Mouse (Mus musculus) activated CD4-positive, CD25-positive, alpha-beta regulatory T cell, adult 4 months (primary cell): ENCODE data around the gene Nepro. TPM values are rescaled to one million over a fixed set of nuclear protein-coding genes. Genes with fewer than 3 reads are reported as not detected.
A peak's percentile ranks its signal among the peaks of the same experiment; 100 is the strongest.

Experiments used
- ATAC-seq: one replicate; pipeline ENCODE4 v1.8.0; 2017
- polyA plus RNA-seq, 2 experiments: library from polyadenylated mRNA; unstranded; fragments of 100-300 nt; shearing (Covaris generic); gene quantifications; one replicate each; pipeline ENCODE4 v1.2.1; 2017

Nepro gene
- polyA plus RNA-seq, 2 experiments from 2014 or later: 5.7 to 5.8 TPM

DNA sequence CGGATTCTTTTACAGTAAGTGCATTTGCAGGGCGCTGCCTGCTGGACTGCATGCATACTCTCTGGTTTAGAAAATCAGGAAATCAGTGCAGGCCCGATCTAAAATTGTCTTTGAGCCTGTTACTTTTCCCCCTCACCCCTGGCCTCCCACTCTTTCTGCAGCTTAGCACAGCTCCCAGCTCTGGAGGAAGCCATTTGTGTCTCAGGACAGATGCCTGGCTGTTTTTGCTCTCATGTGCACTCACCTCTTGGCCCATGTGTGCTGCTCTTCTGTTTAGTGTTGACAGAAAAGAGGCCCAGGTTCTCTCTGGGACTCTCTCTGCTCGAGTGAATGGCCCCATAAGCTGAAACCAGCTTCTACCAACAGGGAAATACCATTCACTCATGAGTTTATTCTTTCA, 20.6 kb upstream of the Nepro start:
- no peak for ATAC-seq

DNA sequence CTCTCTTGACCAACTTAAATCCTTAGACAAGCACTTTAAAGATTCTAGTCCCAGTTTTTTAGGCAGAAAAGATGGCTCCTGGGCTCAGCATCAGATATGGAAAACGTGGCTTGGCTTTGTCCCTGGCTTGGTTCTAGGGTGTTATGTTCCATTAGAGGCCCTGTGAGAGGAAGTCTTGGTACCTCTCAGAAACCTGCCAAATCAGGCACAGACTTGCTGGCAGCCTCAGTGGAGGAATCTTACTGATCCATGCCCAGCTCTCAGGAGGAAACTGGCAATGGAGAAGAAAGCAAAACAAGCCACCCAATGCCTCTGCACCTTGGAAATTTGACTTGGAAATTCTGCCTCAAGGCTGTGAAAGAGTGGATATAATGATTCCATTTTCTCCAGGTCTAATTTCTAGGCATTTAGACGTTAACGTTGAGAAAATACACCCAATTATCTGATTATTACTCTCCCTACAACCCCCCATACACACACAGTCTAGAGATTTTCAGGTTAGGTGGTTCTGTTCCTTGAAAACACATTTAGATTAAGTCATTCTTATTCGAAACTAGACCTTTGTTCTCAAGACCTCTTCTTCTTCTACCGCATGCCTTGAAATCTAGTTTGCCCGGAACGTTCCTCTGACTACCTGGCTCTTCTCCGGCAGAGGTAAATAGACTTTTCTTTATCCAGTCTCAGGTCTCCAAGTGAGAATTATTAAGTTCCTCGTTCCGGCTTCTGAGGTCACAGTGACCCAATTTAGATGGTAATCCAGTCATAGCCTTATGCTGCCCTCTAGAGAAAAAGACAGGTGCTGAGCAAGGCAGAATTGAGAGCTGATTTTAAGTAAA, 7.6 kb upstream of the Nepro start:
- ATAC-seq: no peak

DNA sequence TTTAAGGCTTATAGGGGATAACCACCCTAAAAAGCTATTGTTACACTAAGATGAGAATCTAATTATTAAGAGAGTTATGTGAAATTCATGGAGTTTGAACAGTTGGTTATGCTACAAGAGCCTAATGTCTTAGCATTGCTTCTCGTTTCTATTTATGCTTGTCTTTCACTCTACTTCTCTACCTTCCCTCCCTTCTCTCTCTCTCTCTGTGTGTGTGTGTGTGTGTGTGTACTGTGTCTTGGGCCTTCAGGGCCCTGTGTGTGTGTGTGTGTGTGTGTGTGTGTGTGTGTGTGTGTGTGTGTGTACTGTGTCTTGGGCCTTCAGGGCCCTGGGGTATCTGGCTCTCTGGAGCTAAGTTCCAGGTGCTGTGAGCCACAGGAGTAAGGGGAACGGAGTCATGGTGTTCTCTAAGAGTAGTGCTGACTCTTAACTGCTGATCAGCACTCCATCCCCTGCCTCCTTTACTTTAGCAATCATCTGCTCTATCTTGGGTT, 6.9 kb upstream of the Nepro start:
- no peak for ATAC-seq

DNA sequence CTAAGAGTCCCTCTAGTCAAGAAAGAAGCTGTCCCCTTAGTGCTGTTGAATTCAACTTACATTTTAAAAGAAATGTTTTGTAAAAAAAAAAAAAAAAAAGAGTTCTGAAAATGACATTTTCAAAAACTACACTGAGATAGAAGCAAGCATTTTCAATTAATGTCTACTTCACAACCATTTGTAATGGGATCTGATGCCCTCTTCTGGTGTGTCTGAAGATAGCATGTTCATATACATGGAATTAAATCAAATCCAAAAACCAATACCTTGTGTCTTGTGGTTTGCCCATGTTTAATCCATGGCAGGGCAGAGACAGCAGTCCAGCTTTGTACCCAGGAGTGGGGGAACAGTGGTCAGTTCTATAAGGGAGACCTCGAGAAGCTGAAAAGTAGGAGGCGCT, 6.3 kb upstream of the Nepro start:
- ATAC-seq: no peak

DNA sequence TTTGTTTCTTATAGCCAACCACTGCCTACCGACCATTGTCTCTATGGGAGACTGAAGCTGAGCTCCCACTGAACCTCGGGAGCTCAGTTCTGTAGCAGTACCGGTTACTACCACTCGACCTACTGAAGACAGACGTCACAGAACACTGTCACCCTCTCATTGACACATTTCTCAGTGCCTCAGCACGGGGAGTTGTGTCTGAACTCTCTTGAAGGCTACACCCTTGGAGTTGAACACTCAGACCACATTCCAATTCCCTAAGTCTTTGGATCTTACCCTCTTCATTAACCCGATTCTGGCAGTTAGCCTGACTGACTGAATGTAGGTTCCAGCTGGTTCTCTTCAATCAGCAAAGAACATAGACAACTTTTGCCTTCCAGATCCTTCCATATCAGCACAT, 4.8 kb upstream of the Nepro start:
- no peak for ATAC-seq

DNA sequence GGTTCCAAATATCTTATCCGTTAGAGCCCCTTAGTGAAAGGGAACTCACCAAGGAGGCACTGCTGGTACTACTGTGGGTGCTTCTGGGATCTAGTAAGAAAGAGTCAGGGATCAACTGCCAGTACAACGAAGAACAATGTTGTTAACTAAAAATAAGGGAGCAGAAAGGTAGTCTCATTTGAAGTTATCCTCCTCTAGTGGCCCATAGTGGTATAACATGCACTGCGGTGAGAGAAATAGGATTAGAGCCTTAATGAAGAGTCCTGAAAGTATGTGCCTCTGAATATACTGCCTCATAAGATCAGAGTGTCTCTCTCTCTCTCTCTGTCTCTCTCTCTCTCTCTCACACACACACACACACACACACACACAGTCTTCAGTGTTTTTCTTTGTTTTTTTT, 3.6 kb upstream of the Nepro start:
- ATAC-seq: no peak

DNA sequence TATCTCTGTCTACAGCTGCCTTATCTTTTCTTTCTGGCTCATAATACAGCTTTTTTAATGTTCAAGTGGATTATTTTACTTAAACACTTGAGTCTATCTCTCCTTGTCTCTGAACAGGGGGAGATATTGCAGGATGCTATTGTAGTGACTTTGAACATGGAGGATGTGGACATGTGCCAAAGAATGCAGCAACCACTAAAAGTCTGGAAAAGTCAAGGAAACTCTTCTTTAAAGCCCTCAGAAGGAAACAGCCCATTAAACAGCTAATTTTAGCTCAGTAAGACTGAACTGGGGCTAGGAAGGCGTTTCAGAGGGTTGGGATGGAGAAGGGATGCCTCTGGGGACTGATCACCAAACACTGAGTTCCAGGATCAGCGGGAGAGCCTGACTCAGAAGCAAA, 1.4 kb upstream of the Nepro start:
- ATAC-seq: no peak

DNA sequence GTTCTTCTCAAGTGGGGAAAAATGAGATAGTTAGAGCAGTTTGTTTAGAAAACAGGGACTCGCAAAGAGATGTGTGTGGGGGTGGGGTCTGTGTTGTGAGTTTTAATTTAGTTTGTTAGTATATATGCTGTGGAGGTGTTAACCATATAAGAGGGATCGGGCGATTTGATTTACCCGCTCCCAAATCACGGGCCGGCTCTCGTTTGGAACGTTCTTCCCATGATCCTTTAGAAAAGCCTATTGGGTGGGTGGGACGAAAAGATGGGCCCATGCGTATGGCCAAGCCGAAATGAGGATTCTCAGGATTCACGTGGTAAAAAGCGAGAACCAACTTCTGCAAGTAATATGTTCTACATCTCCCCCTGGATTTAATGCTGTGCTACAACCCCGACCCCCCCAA, 746 bp downstream of the Nepro start:
- ATAC-seq: peak; percentile 9

DNA sequence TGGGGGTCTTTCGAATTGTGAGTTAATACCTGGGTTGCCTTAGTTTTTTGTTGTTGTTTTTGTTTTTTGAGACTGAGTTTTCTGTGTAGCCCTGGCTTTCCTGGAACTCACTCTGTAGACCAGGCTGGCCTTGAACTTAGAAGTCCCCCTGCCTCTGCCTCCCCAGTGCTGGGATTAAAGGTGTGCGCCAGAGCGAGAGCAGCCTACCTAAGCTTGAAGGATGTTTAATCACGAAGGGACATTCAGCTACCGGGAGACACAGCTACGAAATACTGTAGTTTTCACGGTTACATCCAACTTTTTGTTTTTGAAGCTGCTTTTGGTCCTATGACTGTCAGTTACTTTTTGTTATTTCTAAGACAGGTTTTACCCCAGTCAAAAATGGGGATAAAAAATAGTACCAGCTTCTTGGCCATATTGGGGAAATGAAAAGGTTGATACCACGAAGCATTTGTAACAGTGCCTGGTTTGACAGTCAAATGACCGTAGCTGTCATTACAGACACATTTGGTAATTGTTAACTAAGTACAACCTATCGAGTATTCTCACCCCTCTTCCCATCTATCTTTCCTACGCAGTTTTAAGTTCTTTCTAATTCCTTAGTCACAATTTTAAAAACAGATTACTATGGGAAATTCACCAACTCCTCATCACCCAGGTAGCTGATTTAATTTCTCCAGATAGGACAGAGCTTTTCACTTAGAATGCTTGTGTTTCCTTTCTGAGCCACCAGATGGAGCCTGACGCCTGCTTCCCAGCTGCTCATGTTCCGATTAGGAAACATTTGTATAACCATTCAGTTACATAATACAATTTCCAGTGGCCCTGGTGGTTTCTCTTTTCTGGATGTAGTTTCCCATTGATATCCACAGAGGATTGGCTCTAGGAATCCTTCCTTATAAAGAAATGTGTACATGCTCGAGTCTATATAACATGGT, 1.5 kb downstream of the Nepro start:
- peak; percentile 53 for ATAC-seq

DNA sequence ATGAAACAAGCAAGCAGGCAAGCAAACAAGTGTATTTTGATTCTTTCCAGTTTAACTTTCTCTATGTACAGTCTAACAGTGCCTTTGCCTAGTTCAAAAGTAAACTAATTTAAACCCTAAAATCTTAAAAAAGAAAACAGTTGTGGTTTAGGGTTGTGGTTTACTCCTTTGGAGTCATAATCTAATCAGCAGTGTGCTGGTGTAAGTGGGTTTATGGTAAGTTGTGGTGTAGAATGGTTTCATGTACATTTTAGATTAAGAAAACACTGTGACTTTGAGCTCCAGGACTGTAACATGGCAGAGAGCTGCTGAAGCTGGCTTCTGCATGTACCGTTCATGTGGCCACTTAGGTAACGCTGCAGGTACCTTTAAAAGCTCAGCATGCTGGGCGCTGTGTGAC, 3.4 kb downstream of the Nepro start:
- no peak for ATAC-seq

DNA sequence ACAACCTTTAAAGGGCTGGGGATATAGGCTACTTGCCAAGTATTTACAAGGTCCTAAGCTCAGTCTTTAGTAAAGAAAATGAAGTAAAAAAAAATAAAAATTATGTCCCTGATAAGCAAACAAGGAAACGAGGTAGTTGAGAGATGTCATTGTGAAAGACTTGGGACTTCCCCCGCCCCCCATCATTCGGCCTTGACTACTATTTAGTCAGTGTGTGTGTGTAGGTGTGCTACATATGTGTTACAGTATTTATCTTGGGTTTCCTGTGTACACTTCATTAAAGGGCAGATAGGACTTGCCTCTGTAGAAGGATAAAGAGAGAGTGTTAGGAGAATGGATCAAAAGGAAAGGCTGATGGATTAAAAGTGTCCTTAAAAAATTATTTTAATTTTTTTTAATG, 10.0 kb downstream of the Nepro start:
- ATAC-seq: peak; percentile 62

DNA sequence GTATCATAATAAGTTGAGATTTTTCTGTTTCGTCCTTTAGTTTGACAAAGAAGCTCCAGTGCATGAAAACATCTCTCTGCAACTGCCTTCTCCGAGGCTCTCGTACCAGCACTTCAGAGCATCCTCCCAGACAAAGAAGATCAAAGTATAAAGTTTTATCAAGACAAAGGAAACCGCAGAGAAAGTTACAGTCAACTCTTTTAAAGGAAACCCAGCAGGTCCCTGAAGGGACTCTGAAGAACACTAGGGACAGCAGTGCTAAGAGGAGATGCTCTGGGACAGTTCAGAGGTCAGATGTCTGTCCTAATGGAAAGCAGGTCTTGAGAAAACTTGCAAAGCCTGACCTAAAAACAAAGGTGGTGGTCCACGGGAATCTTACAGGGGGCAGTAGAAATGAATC, 11.6 kb downstream of the Nepro start:
- ATAC-seq: peak; percentile 84

DNA sequence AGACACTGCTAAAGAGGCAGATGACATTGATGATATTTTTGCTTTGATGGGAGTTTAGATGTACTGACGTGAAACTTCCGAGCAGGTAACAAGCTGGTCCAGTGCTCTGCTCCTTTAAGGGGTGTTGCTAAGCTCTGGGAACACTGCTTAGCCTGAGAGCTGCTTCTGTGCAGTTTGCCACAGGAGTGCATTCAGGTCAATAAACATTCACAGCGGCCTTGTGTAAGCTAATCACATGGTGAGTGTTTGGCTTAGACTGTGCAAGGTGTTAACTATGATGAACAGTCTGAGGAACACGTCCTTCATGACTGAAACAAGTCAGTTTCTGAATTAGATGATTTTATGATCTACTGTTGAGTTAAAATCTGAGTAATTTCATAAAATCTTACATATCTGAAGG, 12.0 kb downstream of the Nepro start:
- ATAC-seq: peak; percentile 14

DNA sequence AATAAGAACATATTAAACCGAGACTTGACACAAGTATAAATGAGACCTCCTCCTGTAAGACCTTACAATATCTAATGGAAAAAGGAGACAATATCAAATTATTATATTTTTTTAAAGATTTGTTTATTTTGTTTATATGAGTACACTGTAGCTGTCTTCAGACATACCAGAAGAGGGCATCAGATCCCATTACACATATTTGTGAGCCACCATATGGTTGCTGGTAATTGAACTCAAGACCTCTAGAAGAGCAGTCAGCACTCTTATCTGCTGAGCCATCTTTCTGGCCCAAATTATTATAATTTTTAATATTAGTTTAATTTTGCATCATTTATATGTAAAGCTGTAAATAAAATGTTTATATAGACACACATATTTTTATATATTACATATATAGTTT, 18.7 kb downstream of the Nepro start:
- no peak for ATAC-seq

DNA sequence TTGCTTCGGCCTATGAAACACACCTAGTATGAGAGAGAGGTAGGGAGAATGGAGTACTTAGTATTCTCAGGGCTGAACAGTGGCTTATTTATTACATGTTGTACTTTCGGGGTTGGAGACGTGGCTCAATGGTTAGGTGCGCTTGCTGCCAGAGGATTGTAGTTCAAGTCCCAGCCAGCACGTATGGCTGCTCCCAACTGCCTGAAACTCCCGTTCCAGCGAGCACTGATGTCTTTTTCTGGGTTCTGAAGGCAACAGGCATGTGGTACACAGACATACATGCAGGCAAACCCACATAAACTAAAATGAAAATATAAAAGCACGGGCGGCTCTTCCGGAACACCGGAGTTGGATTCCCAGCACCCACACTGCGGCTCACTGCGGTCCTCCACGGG, 21.4 kb downstream of the Nepro start:
- ATAC-seq: no peak

DNA sequence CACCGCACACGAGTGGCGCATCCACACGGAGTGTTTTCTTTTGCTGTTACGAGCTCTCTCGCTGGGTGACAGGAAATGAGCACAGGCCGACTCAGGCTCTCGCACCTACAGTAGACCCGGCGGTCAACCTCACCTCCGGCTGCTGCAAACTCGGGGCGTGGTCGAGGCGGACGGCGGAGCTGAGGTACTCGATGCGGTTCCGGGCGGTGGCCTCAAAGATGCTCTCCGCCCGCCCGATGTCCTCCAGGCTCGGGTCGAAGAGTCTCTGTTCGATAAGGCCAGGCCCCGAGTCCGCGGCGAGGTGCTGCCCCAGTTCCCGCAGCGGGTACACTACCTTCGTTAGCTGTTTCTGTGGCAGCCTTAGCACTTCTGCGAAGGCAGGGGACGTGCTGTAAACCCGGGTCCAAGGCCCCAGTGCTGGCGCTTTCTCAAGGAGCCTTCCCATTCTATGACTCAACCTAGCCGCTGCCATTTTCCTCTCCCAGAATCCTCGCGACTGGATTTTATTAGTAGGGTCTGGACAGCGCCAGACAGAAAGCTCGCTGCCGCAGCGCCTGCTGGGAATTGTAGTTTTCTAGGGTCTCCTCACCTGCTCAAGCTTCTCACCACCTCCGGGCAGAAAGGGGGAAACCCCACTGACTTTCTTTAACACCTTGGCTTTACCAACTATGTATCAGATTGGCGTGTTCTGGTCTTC, 21.9 kb downstream of the Nepro start, which contains the start of gene Gtpbp8:
Gtpbp8 (minus strand) TSS at position 498 of the 697 bp plus-strand sequence.
- peak; percentile 81 for ATAC-seq

DNA sequence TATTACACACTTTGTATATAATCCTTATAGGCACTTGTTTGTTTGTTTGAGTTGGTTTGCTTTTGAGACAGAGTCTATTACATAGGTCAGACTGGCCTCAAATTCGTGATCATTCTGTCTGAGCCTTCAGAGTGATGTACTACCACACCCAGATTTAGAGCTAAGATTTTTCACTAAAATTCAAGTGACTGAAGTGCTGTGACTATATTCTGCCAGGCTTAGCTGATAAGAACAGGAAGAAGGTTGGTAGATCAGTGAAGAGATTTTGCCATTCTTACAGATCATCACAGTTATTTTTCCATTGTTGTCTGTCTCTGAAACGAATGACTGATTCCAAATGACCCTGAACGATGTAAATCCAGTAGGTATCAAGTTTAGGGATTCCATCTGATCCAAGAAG, 23.9 kb downstream of the Nepro start:
- no peak for ATAC-seq

DNA sequence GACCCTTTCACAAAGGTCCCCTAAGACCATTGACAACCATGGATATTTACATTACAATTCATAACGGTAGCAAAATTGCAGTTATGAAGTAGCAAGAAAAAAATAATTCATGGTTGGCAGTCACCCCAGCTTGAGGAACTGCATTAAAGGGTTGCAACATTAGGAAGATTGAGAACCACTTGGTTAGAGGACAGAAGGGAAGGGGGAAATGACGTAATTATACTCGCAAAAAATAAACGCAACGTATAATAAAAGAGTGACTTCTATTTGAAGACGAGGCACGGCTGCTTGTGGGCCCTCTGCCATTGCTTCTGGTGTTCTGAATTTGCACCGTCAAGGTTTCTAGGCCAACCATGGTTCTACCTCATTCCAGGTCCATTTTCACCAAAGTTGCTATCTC, 33.6 kb downstream of the Nepro start:
- ATAC-seq: no peak

DNA sequence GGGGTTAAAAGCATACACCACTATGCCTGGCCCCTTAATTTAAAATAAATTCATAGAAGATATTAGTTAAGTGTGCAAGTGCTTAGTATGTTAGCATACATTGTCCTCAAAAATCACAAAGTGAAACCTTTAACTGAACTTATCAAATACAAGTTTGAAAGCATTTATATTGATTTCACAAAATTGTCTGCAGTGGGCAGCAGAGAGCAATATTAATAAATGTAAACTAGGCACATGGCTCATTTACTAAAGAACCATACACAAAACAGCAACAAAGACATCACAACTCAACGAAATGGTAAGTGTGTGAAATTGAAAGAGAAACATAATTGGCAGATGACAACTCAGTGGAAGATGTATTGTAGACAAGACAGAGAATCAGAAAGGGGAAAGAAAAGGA, 37.7 kb downstream of the Nepro start:
- ATAC-seq: peak; percentile 29

DNA sequence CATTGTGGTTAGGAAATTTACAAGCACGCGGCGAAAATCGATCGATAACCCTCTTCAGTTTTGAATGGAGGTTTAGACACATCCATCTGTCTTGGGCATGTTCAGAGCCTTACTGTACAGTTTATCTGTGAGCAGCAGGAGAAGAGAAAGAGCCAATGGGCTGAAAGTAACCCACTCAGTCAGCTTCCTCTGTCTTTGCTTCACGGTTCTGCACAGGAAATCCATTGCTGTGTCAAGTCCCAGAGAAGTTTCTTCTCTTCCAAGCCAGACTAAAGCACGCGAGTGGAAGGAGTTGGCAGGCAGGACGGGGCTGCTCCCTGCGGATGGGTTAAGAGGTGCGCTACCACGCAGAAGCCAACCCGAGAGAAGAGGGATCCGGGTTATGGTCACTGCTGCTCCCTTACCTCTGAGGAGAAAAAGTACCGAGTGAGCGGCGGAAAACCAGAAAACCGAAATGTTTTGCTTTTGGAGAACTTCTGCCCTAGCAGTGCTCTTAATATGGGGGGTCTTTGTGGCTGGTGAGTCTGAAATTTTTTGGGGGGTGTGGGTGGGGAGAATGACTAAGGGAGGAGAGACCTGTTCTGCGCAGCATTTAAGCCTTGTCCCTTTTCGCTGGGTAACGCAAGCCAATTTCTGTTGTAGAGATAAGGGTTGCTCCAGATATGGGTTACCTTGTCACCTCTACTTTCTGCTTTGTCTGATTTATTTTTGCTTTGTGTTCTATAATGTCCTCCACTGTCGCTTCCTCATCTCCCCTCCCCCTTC, 41.6 kb downstream of the Nepro start, which contains the start of gene Cd200r1:
Cd200r1 (plus strand) TSS at position 182 of the 765 bp plus-strand sequence.
- peak; percentile 78 for ATAC-seq

DNA sequence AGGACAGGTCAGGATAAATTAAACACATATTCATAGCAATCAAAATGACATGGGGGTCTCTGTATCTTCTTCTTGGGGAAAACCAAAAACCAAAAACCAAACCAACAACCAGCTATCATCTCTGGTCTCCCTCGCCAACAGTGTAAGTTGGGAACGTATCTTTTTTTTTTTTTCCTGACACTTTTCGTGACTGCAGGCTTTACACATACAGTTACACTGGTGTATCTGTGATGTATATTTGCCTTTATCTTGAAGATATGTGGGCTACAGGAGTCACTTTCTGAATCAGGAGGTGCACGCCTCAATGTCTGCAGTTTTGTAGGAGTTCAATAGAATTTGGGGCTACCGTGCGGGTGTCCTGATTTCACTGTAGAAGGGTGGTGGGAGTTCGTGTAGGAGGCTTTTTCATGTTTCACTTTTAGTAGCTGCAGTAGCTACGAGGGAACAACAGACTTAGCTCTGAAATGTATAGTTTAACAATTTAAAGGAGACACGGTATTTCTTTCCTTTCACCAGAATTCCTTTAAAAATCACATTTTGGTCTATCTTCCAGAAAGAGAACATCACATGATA, 42.3 kb downstream of the Nepro start:
- ATAC-seq: no peak

DNA sequence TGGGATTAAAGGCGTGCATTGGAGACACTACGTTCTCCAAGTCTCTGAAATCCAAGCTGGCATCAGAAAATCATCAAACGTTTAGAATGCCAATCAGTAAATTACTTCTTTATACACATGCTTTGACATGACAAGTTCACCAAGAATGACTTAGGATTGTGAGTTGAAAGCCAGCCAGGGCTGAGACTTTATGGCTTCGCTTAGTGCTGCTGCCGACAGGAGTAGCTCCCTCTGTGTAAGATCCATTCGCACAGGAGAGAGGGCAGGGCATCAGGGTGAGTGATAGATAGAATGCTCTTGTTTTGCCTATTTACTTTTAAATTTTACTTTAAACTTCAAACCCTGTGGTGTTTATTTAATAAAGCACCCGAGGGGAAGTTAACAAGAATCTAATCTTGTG, 43.4 kb downstream of the Nepro start:
- ATAC-seq: no peak
